Mouse (Mus musculus): ENCODE data around the gene Ccng1. TPM values are rescaled to one million over a fixed set of nuclear protein-coding genes. Genes with fewer than 3 reads are reported as not detected.

Gene Ccng1
- total RNA-seq (2021) = 100 to 1,000 TPM; 428 to 489 TPM
- polyA plus RNA-seq (2012; rRNA removed) = 137 and 314 TPM in 2 replicates
- long read RNA-seq, transcript Ccng1-201 (6 exons, 3,512 nt) = major isoform, 341 of 418 reads
- long read RNA-seq, partial matches to known transcripts = 8 of 418 reads
- long read RNA-seq, other reads (novel, unspliced or antisense) = 69 of 418 reads

GRCm38 (mm10) chr11:40755109-40755627, at the start of gene Ccng1:
Ccng1 (minus strand) TSS chr11:40755311.
- Histone ChIP-seq H3K9ac (ENCODE audit: low read depth, low read length) (peak within 1 kb of the TSS; percentile 94), H3K79me2 (replicated peaks; ENCODE audit: control insufficient read depth, insufficient read depth, low read length) (no peaks in the 10 kb centered on the region), H3K4me3 (peak within 1 kb of the TSS; percentile 86), H3K27ac (peak within 1 kb of the TSS; percentile 97), H3K27me3 (ENCODE audit: control insufficient read depth, insufficient read depth, low read length) (no peaks in the 10 kb centered on the region), H3K4me1 (ENCODE audit: control insufficient read depth, insufficient read depth, low read length) (peaks cover 1% of the 10 kb centered on the region), H3K36me3 (ENCODE audit: control insufficient read depth, insufficient read depth, low read length) (peaks cover 31% of the 10 kb centered on the region)
- peak; percentile 90 to 95 for DNase-seq
- peak; percentile 98 for TF ChIP-seq POLR2A (IDR thresholded peaks at IDR 0.05; ENCODE audit: insufficient read depth, low read depth, low read length)
- TF ChIP-seq CTCF (IDR thresholded peaks at IDR 0.05) = no peak
- peak; percentile 61; the same call in 1 of the 2 replicates for TF ChIP-seq EP300 (IDR thresholded peaks at IDR 0.05; ENCODE audit: insufficient read depth, low read depth, low read length)
- under 1% methylated on average over 25 of the region's 25 CpGs for WGBS
- intact Hi-C loops (cut with DNase I) = loop anchor here (1.0 to 2.0 kb wide), 2 partner anchors 22 to 63 kb away; partner anchors contain the start of genes Hmmr and Nudcd2

DNA sequence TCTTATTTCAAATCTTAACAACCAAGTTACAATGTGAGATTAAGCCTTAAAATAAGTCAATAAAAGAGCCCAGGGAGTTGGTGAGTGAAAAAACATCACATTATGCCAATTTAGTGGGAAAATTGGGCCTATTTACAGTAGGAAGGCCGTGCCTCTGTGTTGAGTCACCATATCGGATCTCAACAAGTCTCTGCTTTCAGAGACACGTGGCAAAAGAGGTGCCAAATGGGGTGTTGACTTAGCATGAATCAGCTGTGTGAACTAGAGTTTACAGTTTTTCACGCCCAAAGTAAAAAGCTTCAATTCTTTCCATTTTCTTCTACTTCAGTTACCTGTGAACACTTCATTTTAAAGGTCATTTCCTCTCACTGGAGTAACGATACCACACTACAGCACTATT, 35.2 kb upstream of the Ccng1 start:
- Histone ChIP-seq H3K27me3 (ENCODE audit: control insufficient read depth, insufficient read depth, low read length) (no peaks in the 10 kb centered on the region), H3K4me1 (ENCODE audit: control insufficient read depth, insufficient read depth, low read length) (no peaks in the 10 kb centered on the region; the same call in 1 of the 2 replicates), H3K9ac (ENCODE audit: low read depth, low read length) (no peak overlapping the region), H3K27ac (no peak overlapping the region), H3K4me3 (no peak overlapping the region), H3K79me2 (replicated peaks; ENCODE audit: control insufficient read depth, insufficient read depth, low read length) (no peaks in the 10 kb centered on the region), H3K36me3 (ENCODE audit: control insufficient read depth, insufficient read depth, low read length) (no peaks in the 10 kb centered on the region)
- DNase-seq = no peak
- TF ChIP-seq CTCF (IDR thresholded peaks at IDR 0.05) (no peak), EP300 (IDR thresholded peaks at IDR 0.05; ENCODE audit: insufficient read depth, low read depth, low read length) (no peak), POLR2A (IDR thresholded peaks at IDR 0.05; ENCODE audit: insufficient read depth, low read depth, low read length) (no peak)
- intact Hi-C loops (cut with DNase I) = no loop called here
- 51% methylated on average over 5 of the region's 5 CpGs for WGBS

- H3K36me3 ChIP-seq (ENCODE audit: control insufficient read depth, insufficient read depth, low read length) = no peaks in the 10 kb centered on the region
- no peak overlapping the region for H3K9ac ChIP-seq (ENCODE audit: low read depth, low read length)
- intact Hi-C loops (cut with DNase I) = no loop called here
- no peak overlapping the region for H3K27ac ChIP-seq
- TF ChIP-seq POLR2A (IDR thresholded peaks at IDR 0.05; ENCODE audit: insufficient read depth, low read depth, low read length) = no peak
- no peak for TF ChIP-seq EP300 (IDR thresholded peaks at IDR 0.05; ENCODE audit: insufficient read depth, low read depth, low read length)
- no peak for TF ChIP-seq CTCF (IDR thresholded peaks at IDR 0.05)
- H3K4me1 ChIP-seq (ENCODE audit: control insufficient read depth, insufficient read depth, low read length) = no peaks in the 10 kb centered on the region; the same call in 1 of the 2 replicates
- no peaks in the 10 kb centered on the region for H3K79me2 ChIP-seq (replicated peaks; ENCODE audit: control insufficient read depth, insufficient read depth, low read length)
- H3K4me3 ChIP-seq = no peak overlapping the region
- DNase-seq = no peak
- no peaks in the 10 kb centered on the region for H3K27me3 ChIP-seq (ENCODE audit: control insufficient read depth, insufficient read depth, low read length)
- 52% methylated on average over 4 of the region's 4 CpGs for WGBS
These were observed 34.6 kb upstream of the Ccng1 start for GRCm38 (mm10) chr11:40789701-40790100.

DNA sequence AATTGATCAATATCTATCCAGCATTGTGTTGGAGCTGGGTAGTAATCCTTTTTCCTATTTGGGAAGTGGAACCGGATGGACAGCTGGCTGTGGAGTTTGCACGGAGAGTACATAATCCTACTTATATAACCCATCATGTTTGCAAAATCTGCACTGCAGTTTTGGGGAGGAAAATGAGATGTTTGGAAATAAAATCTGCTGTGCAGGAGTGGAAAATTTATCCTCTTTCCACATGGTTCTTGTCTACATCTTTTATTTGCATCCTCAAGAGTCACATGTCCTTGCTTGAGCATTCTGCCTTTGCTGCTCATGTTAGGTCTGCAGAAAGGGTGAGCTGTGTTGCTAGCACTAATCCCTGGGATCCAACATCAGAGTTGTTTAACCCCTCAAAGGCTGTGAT, 31.8 kb upstream of the Ccng1 start:
- WGBS = 80% methylated on average over 2 of the region's 2 CpGs

GRCm38 (mm10) chr11:40784326-40784725, 29.2 kb upstream of the Ccng1 start:
- TF ChIP-seq CTCF (IDR thresholded peaks at IDR 0.05) (no peak), POLR2A (IDR thresholded peaks at IDR 0.05; ENCODE audit: insufficient read depth, low read depth, low read length) (no peak), EP300 (IDR thresholded peaks at IDR 0.05; ENCODE audit: insufficient read depth, low read depth, low read length) (no peak)
- no peak for DNase-seq
- no peak overlapping the region for H3K4me3 ChIP-seq
- no peak overlapping the region for H3K9ac ChIP-seq (ENCODE audit: low read depth, low read length)
- WGBS = 74% methylated on average over 8 of the region's 8 CpGs
- no peaks in the 10 kb centered on the region for H3K4me1 ChIP-seq (ENCODE audit: control insufficient read depth, insufficient read depth, low read length)
- H3K27me3 ChIP-seq (ENCODE audit: control insufficient read depth, insufficient read depth, low read length) = no peaks in the 10 kb centered on the region
- no peaks in the 10 kb centered on the region for H3K36me3 ChIP-seq (ENCODE audit: control insufficient read depth, insufficient read depth, low read length)
- intact Hi-C loops (cut with DNase I) = no loop called here
- H3K79me2 ChIP-seq (replicated peaks; ENCODE audit: control insufficient read depth, insufficient read depth, low read length) = no peaks in the 10 kb centered on the region
- no peak overlapping the region for H3K27ac ChIP-seq

More for the DNA sequence above, 31.8 kb upstream of the Ccng1 start:
- no peaks in the 10 kb centered on the region for H3K27me3 ChIP-seq (ENCODE audit: control insufficient read depth, insufficient read depth, low read length)
- intact Hi-C loops (cut with DNase I) = no loop called here
- no peaks in the 10 kb centered on the region; the same call in 1 of the 2 replicates for H3K4me1 ChIP-seq (ENCODE audit: control insufficient read depth, insufficient read depth, low read length)
- TF ChIP-seq POLR2A (IDR thresholded peaks at IDR 0.05; ENCODE audit: insufficient read depth, low read depth, low read length) (no peak), CTCF (IDR thresholded peaks at IDR 0.05) (no peak), EP300 (IDR thresholded peaks at IDR 0.05; ENCODE audit: insufficient read depth, low read depth, low read length) (no peak)
- no peaks in the 10 kb centered on the region for H3K36me3 ChIP-seq (ENCODE audit: control insufficient read depth, insufficient read depth, low read length)
- no peak overlapping the region for H3K4me3 ChIP-seq
- H3K27ac ChIP-seq = no peak overlapping the region
- H3K9ac ChIP-seq (ENCODE audit: low read depth, low read length) = no peak overlapping the region
- no peak for DNase-seq
- no peaks in the 10 kb centered on the region for H3K79me2 ChIP-seq (replicated peaks; ENCODE audit: control insufficient read depth, insufficient read depth, low read length)

GRCm38 (mm10) chr11:40783346-40783745, 28.2 kb upstream of the Ccng1 start:
- no peaks in the 10 kb centered on the region for H3K79me2 ChIP-seq (replicated peaks; ENCODE audit: control insufficient read depth, insufficient read depth, low read length)
- H3K4me1 ChIP-seq (ENCODE audit: control insufficient read depth, insufficient read depth, low read length) = no peaks in the 10 kb centered on the region
- no peaks in the 10 kb centered on the region for H3K36me3 ChIP-seq (ENCODE audit: control insufficient read depth, insufficient read depth, low read length)
- intact Hi-C loops (cut with DNase I) = no loop called here
- no peak overlapping the region for H3K9ac ChIP-seq (ENCODE audit: low read depth, low read length)
- H3K4me3 ChIP-seq = no peak overlapping the region
- DNase-seq = no peak
- 69% methylated on average over 1 of the region's 1 CpGs for WGBS
- TF ChIP-seq CTCF (IDR thresholded peaks at IDR 0.05) (no peak), POLR2A (IDR thresholded peaks at IDR 0.05; ENCODE audit: insufficient read depth, low read depth, low read length) (no peak), EP300 (IDR thresholded peaks at IDR 0.05; ENCODE audit: insufficient read depth, low read depth, low read length) (no peak)
- no peak overlapping the region for H3K27ac ChIP-seq
- no peaks in the 10 kb centered on the region for H3K27me3 ChIP-seq (ENCODE audit: control insufficient read depth, insufficient read depth, low read length)
